Mouse (Mus musculus) small intestine, adult 2 months (tissue): ENCODE measurements around the gene Boc. TPM values are rescaled to one million over a fixed set of nuclear protein-coding genes. Genes with fewer than 3 reads are reported as not detected.

Source experiments
- H3K27ac ChIP-seq: fragments of 200-500 bp; 2 replicates; pipeline ENCODE4 v1.5.1; 2012; ENCODE audit warnings: low read depth, low read length, control low read depth, inconsistent platforms; ENCODE audit not compliant: insufficient read depth
- H3K27me3 ChIP-seq: fragments of 200-500 bp; 2 replicates; pipeline ENCODE4 v1.6.1; 2012; ENCODE audit warnings: mild to moderate bottlenecking, moderate library complexity, low read length, inconsistent platforms; ENCODE audit not compliant: control insufficient read depth, insufficient read depth
- H3K36me3 ChIP-seq: fragments of 200-500 bp; 2 replicates; pipeline ENCODE4 v1.6.1; 2012; ENCODE audit warnings: mild to moderate bottlenecking, low read length, control low read depth, inconsistent platforms; ENCODE audit not compliant: control insufficient read depth, insufficient read depth
- H3K4me1 ChIP-seq: fragments of 200-500 bp; 2 replicates; pipeline ENCODE4 v1.6.1; 2012; ENCODE audit warnings: low read length, inconsistent platforms, mixed read lengths; ENCODE audit not compliant: control insufficient read depth, insufficient read depth, insufficient read length
- H3K4me3 ChIP-seq: fragments of 200-500 bp; 2 replicates; pipeline ENCODE4 v1.5.1; 2012; ENCODE audit warnings: low read depth, mild to moderate bottlenecking, control low read depth, inconsistent platforms, low read length, moderate library complexity
- CTCF ChIP-seq: fragments of 200-500 bp; IDR thresholded peaks from 2 replicates; pipeline ENCODE4 v1.5.1; 2012; ENCODE audit warnings: low read depth, mild to moderate bottlenecking, control low read depth, inconsistent platforms, low read length, moderate library complexity, mixed read lengths; ENCODE audit not compliant: insufficient replicate concordance, insufficient read length; ENCODE audit errors: extremely low read depth
- POLR2A ChIP-seq: fragments of 200-500 bp; IDR thresholded peaks from 2 replicates; pipeline ENCODE4 v1.6.1; 2012; ENCODE audit warnings: low read depth, mild to moderate bottlenecking, control low read depth, inconsistent platforms, low read length, moderate library complexity
- WGBS: fragments of 180-500 bp; shearing (Covaris S2); methylation state at CpG from one replicate; pipeline ENCODE4 v1.1.7; 2018; 5-methylcytosine and 5-hydroxymethylcytosine counted together
- polyA plus RNA-seq: library from polyadenylated mRNA; depleted of rRNA; stranded (reverse); fragments of >200 nt; gene quantifications from 2 replicates; pipeline ENCODE4 v1.2.3, GENCODE M21; 2012

Boc gene
- polyA plus RNA-seq, 1 experiment, result 3.5 TPM

DNA sequence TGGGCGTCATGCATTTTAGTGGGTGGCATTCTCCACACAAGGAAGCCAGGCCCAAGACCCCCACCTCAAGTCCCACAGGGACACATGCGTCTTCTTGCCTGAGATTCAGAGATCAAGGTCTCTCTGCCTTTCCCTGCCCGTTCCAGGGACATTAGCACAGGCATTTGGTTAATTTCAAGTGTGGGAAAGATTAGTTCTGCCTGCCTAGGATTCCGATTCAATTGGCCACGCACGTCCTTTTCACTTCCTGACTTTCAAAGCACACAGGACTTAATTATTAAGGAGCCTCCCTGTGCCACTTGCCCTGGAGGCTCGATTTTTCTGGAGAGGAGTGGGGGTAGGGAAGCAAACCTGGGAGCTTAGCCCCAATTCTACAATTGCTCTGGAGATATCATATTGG lies 13.5 kb downstream of the Boc start:
- no peak for TF ChIP-seq POLR2A
- TF ChIP-seq CTCF, result no peak
- Histone ChIP-seq H3K4me3 (no peak overlapping the region), H3K27me3 (no peaks in the 10 kb centered on the region), H3K36me3 (no peaks in the 10 kb centered on the region), H3K27ac (no peak overlapping the region), H3K4me1 (peaks cover 4% of the 10 kb centered on the region)
- WGBS, result 77% methylated on average over 7 of the region's 7 CpGs

GRCm38 (mm10) chr16:44543098-44543497 lies 15.6 kb downstream of the Boc start:
- H3K36me3 ChIP-seq, result no peaks in the 10 kb centered on the region
- no peaks in the 10 kb centered on the region for H3K27me3 ChIP-seq
- peaks cover 4% of the 10 kb centered on the region for H3K4me1 ChIP-seq
- WGBS, result 64% methylated on average over 3 of the region's 3 CpGs
- H3K4me3 ChIP-seq, result no peak overlapping the region
- no peak overlapping the region for H3K27ac ChIP-seq
- TF ChIP-seq CTCF (no peak), POLR2A (no peak)

- Histone ChIP-seq H3K27me3 (no peaks in the 10 kb centered on the region), H3K27ac (no peak overlapping the region), H3K4me1 (peaks cover 4% of the 10 kb centered on the region), H3K4me3 (no peak overlapping the region), H3K36me3 (no peaks in the 10 kb centered on the region)
- WGBS, result 65% methylated on average over 3 of the region's 3 CpGs
- TF ChIP-seq POLR2A (no peak), CTCF (no peak)
Measured at GRCm38 (mm10) chr16:44542029-44542690, 16.5 kb downstream of the Boc start.

DNA sequence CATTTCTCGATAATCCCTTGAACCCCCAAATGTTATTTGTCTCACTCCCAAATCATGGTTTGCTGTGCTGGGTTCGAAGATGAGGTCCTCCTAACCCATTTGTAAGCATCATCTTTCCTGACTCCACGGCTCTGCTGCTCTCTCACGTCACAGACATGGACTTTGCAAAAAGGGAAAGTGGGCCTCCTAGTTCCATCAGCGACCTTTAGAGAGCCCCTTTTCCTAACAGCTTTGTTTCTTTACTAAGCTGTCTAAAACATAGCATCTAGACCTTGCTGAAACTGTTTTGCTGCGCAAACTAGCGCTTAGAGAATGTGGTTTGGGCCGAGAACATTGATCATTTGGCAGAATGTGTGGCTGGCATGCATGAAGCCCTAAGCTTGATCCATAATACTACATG lies 19.1 kb downstream of the Boc start:
- no peaks in the 10 kb centered on the region for H3K27me3 ChIP-seq
- peaks cover 2% of the 10 kb centered on the region for H3K4me1 ChIP-seq
- H3K4me3 ChIP-seq, result no peak overlapping the region
- TF ChIP-seq POLR2A, result no peak
- no peak for TF ChIP-seq CTCF
- 82% methylated on average over 8 of the region's 8 CpGs for WGBS
- H3K36me3 ChIP-seq, result no peaks in the 10 kb centered on the region
- no peak overlapping the region for H3K27ac ChIP-seq

DNA sequence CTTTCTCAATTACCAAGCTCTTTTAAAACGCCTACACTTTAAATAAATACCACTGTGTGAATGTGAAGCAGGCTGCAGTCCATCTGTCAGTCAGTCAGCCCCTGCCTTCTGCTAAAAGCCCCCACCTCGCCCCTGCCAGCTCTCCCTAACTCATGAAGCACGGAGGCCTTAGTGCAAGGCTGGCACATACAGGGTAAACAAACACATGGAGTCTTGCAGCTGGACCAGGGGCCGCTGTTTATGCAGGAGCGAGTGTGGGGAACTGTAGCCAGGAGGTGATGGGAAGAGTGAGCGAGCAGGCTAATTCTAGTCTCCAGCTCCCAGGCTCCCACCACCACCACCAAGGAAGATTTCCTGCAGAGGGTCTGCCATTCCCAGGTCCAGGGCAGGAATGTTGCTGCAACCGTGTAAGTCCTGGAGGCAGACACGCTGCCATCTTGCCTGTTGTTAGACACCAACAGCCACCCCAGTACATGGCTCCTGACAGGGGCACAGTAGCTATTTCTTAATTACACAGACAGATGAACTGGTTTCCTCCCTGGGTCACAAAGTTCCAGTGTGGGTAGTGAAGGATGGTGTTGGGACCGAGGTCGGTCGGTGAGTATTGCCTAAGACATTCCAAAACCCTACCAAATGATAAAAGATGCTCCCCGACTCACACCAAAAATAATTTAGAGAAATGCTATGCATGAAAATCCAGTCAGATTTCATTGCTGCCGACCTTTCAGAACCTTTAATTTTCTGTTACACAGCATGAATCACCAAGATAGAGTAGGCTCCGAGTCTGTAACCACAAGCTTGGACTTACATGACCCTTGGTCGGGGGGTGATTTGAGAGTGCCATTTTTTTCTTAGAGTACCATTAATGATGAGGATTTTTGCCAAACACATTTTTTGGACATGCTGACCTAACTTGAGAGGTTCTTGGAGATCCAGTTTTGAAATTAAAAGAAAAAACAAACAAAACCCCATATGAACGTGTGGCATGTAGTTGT lies 20.0 kb downstream of the Boc start:
- 68% methylated on average over 16 of the region's 16 CpGs for WGBS
- H3K4me1 ChIP-seq, result peaks cover 2% of the 10 kb centered on the region
- no peak overlapping the region for H3K4me3 ChIP-seq
- no peaks in the 10 kb centered on the region for H3K27me3 ChIP-seq
- TF ChIP-seq POLR2A (no peak), CTCF (no peak)
- H3K36me3 ChIP-seq, result no peaks in the 10 kb centered on the region
- no peak overlapping the region for H3K27ac ChIP-seq

- Histone ChIP-seq H3K36me3 (no peaks in the 10 kb centered on the region), H3K4me1 (no peaks in the 10 kb centered on the region), H3K27me3 (no peaks in the 10 kb centered on the region), H3K27ac (no peak overlapping the region), H3K4me3 (no peak overlapping the region)
- TF ChIP-seq CTCF (no peak), POLR2A (no peak)
- WGBS, result 68% methylated on average over 7 of the region's 7 CpGs
Measured at GRCm38 (mm10) chr16:44534122-44534521, 24.6 kb downstream of the Boc start.

- Histone ChIP-seq H3K4me1 (no peaks in the 10 kb centered on the region), H3K27ac (no peak overlapping the region), H3K4me3 (no peak overlapping the region), H3K36me3 (no peaks in the 10 kb centered on the region), H3K27me3 (no peaks in the 10 kb centered on the region)
- 76% methylated on average over 8 of the region's 8 CpGs for WGBS
- TF ChIP-seq POLR2A (no peak), CTCF (no peak)
Measured at GRCm38 (mm10) chr16:44533522-44533921, 25.2 kb downstream of the Boc start.
